8 mouse cellular contexts compared by ENCODE assay signal in the genomic region with DNA sequence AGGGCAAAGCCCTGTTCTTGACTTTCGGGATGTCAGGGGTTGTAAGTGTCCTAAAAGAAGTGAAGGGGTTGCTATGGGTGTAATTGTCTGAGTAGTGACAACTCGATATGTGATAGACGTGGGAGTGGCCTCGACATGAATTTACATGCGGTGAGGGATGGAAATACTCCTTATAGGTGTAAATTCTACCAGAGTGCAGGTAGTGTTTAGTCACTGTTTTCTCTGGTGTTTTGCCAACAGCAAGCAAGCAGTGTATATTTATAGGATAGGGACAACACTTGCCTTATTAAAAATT. TPM values are rescaled to one million over a fixed set of nuclear protein-coding genes. Genes with fewer than 3 reads are reported as not detected.
DNase-seq lines count a peak whose midpoint lies in the region; ATAC-seq and TF ChIP-seq lines count a peak whose summit lies in the region.

No protein-coding gene starts in this region.

- peaks cover 37% of the 10 kb centered on the region for H3K36me3 ChIP-seq in C2C12 (ENCODE audit: control insufficient read depth, insufficient read depth)
- peaks cover 18% of the 10 kb centered on the region for H3K36me3 ChIP-seq in liver, embryonic 11.5 days (ENCODE audit: control insufficient read depth, insufficient read depth, low read length)
- H3K36me3 ChIP-seq in stomach, embryonic 16.5 days (ENCODE audit: control insufficient read depth, insufficient read depth, low read length), result peaks cover 8% of the 10 kb centered on the region; the same call in 1 of the 2 replicates

- peak overlapping the region; percentile 84 for H3K4me2 ChIP-seq in liver, embryonic 11.5 days
- H3K4me2 ChIP-seq in stomach, embryonic 16.5 days (ENCODE audit: low read depth, low read length), result peak overlapping the region; percentile 92

- peak; percentile 60; the same call in 1 of the 2 replicates for ATAC-seq in erythroid progenitor cell, adult 5-6 weeks (replicated peaks; ENCODE audit: low FRiP score, poor library complexity, severe bottlenecking)
- ATAC-seq in liver, embryonic 11.5 days (replicated peaks; ENCODE audit: low FRiP score), result peak; percentile 58
- no peak for ATAC-seq in stomach, embryonic 16.5 days (ENCODE audit: insufficient read depth, low FRiP score)

- peaks cover 36% of the 10 kb centered on the region for H3K79me2 ChIP-seq in C2C12 (ENCODE audit: control insufficient read depth, insufficient read depth)

- no peak overlapping the region for H3K27ac ChIP-seq in cerebellum, adult 2 months (ENCODE audit: insufficient read depth, low read length)
- H3K27ac ChIP-seq in liver, embryonic 11.5 days (ENCODE audit: low read depth, low read length), result peak overlapping the region; percentile 74; the same call in 1 of the 2 replicates
- H3K27ac ChIP-seq in stomach, embryonic 16.5 days (ENCODE audit: low read length), result no peak overlapping the region

- H3ac ChIP-seq in C2C12 (ENCODE audit: control insufficient read depth, insufficient read length, low read depth), result peak overlapping the region; percentile 100

- no peaks in the 10 kb centered on the region for H3K4me1 ChIP-seq in cerebellum, adult 2 months (ENCODE audit: control insufficient read depth, insufficient read depth, low read length)
- H3K4me1 ChIP-seq in liver, embryonic 11.5 days (replicated peaks; ENCODE audit: control insufficient read depth, insufficient read depth, low read length), result peaks cover 8% of the 10 kb centered on the region
- peaks cover 9% of the 10 kb centered on the region for H3K4me1 ChIP-seq in stomach, embryonic 16.5 days (ENCODE audit: control insufficient read depth, insufficient read depth, low read length)

- peak overlapping the region; percentile 88 for H3K4me3 ChIP-seq in cerebellum, adult 2 months (replicated peaks; ENCODE audit: insufficient read depth, low read depth, low read length)
- H3K4me3 ChIP-seq in C2C12 (ENCODE audit: insufficient read depth, poor library complexity, severe bottlenecking), result peak overlapping the region; percentile 98
- peak overlapping the region; percentile 97 for H3K4me3 ChIP-seq in liver, embryonic 11.5 days (ENCODE audit: low read depth, low read length)
- peak overlapping the region; percentile 98 for H3K4me3 ChIP-seq in stomach, embryonic 16.5 days (replicated peaks; ENCODE audit: low read length)

- TF ChIP-seq CTCF in cerebellum, adult 2 months (IDR thresholded peaks at IDR 0.05; ENCODE audit: borderline replicate concordance, insufficient read depth, low read depth, low read length), result no peak
- TF ChIP-seq CTCF in C2C12 (IDR thresholded peaks at IDR 0.05; ENCODE audit: control insufficient read depth, insufficient read depth, insufficient read length), result no peak

- H3K9ac ChIP-seq in liver, embryonic 11.5 days (ENCODE audit: low read depth, low read length), result peak overlapping the region; percentile 86
- H3K9ac ChIP-seq in stomach, embryonic 16.5 days (ENCODE audit: low read length), result peak overlapping the region; percentile 94

- H3K27me3 ChIP-seq in cerebellum, adult 2 months (ENCODE audit: control insufficient read depth, insufficient read depth, low read length), result no peaks in the 10 kb centered on the region
- no peaks in the 10 kb centered on the region for H3K27me3 ChIP-seq in C2C12 (ENCODE audit: control insufficient read depth, insufficient read depth, insufficient read length)
- H3K27me3 ChIP-seq in liver, embryonic 11.5 days (replicated peaks; ENCODE audit: control insufficient read depth, insufficient read depth, low read length), result no peaks in the 10 kb centered on the region
- H3K27me3 ChIP-seq in stomach, embryonic 16.5 days (ENCODE audit: control insufficient read depth, insufficient read depth, low read length), result no peaks in the 10 kb centered on the region

- no peaks in the 10 kb centered on the region for H3K9me3 ChIP-seq in liver, embryonic 11.5 days (ENCODE audit: control insufficient read depth, low read length)
- H3K9me3 ChIP-seq in stomach, embryonic 16.5 days (replicated peaks; ENCODE audit: control insufficient read depth, low read length), result no peaks in the 10 kb centered on the region

- WGBS in cerebellum, adult 2 months, result under 1% methylated on average over 5 of the region's 5 CpGs
- 3% methylated on average over 5 of the region's 5 CpGs for WGBS in liver, embryonic 11.5 days
- under 1% methylated on average over 5 of the region's 5 CpGs for WGBS in stomach, embryonic 16.5 days

- DNase-seq in cerebellum, adult 2 months, result no peak
- no peak for DNase-seq in cerebellum, postnatal 14 days
- no peak for DNase-seq in liver, embryonic 11.5 days (ENCODE audit: low spot score)
- no peak for DNase-seq in urinary bladder, postnatal 4 days (ENCODE audit: low spot score in 2 of 2)
- DNase-seq in thymus, postnatal 14 days, result no peak

- no peak for TF ChIP-seq POLR2A in cerebellum, adult 2 months (IDR thresholded peaks at IDR 0.05; ENCODE audit: borderline replicate concordance, insufficient read depth, low read length)

- peaks cover 31% of the 10 kb centered on the region for H3K79me3 ChIP-seq in C2C12 (ENCODE audit: low read depth)

TF ChIP-seq in C2C12, 6 proteins besides CTCF, POLR2A, EP300 and RAD21:
- TF ChIP-seq MYOD1 (IDR thresholded peaks at IDR 0.05; ENCODE audit: control insufficient read depth, insufficient read length, low read depth) (no peak), MAX (IDR thresholded peaks at IDR 0.05) (no peak), USF1 (IDR thresholded peaks at IDR 0.05; ENCODE audit: low read depth) (no peak), CEBPB (IDR thresholded peaks at IDR 0.05; ENCODE audit: low read depth) (no peak), FOSL1 (IDR thresholded peaks at IDR 0.05; ENCODE audit: insufficient read depth, low read length, poor library complexity, severe bottlenecking) (no peak), MYOG (IDR thresholded peaks at IDR 0.05; ENCODE audit: control insufficient read depth, extremely low read depth, insufficient read length) (no peak)

RNA-seq across cellular contexts. Expression of gene Pwp1, which starts 43.1 kb away (rescaled TPM):
- polyA plus RNA-seq in cerebellum, adult 2 months (2012; rRNA removed), result 18.2 and 20.5 TPM in 2 replicates
- polyA plus RNA-seq in C2C12 (2012; fragmentation: generic; extraction: Trizol), result 37.7 TPM
- 9.6 and 24.5 TPM in 2 replicates for total RNA-seq in erythroid progenitor cell, adult 5-6 weeks (2015; ENCODE audit: low replicate concordance)
- 6.1 and 10.4 TPM in 2 replicates for total RNA-seq in erythroid progenitor cell, adult 5-6 weeks (2017; ENCODE audit: low replicate concordance)
- polyA plus RNA-seq in liver, embryonic 11.5 days (2014; fragmentation: Nextera tagmentation; extraction: Ambion mirVana), result 87.8 and 99.2 TPM in 2 replicates
- 61.5 and 62.0 TPM in 2 replicates for polyA plus RNA-seq in stomach, embryonic 16.5 days (2015; fragmentation: Nextera tagmentation; extraction: Ambion mirVana)

RNA-seq across cellular contexts. Expression of gene Prdm4, which starts 44.5 kb away (rescaled TPM):
- polyA plus RNA-seq in cerebellum, adult 2 months (2012; rRNA removed), result 27.8 and 29.4 TPM in 2 replicates
- polyA plus RNA-seq in C2C12 (2012; fragmentation: generic; extraction: Trizol), result 18.0 TPM
- 14.8 and 26.0 TPM in 2 replicates for total RNA-seq in erythroid progenitor cell, adult 5-6 weeks (2015; ENCODE audit: low replicate concordance)
- total RNA-seq in erythroid progenitor cell, adult 5-6 weeks (2017; ENCODE audit: low replicate concordance), result 22.2 and 37.8 TPM in 2 replicates
- polyA plus RNA-seq in liver, embryonic 11.5 days (2014; fragmentation: Nextera tagmentation; extraction: Ambion mirVana), result 16.4 and 17.9 TPM in 2 replicates
- 10.1 and 10.7 TPM in 2 replicates for polyA plus RNA-seq in stomach, embryonic 16.5 days (2015; fragmentation: Nextera tagmentation; extraction: Ambion mirVana)

RNA-seq across cellular contexts. Expression of gene Ascl4, which starts 55.1 kb away (rescaled TPM):
- polyA plus RNA-seq in cerebellum, adult 2 months (2012; rRNA removed), result 0.52 and 0.68 TPM in 2 replicates
- polyA plus RNA-seq in C2C12 (2012; fragmentation: generic; extraction: Trizol), result not detected
- total RNA-seq in erythroid progenitor cell, adult 5-6 weeks (2015; ENCODE audit: low replicate concordance), result not detected in 2 replicates
- not detected in 2 replicates for total RNA-seq in erythroid progenitor cell, adult 5-6 weeks (2017; ENCODE audit: low replicate concordance)
- polyA plus RNA-seq in liver, embryonic 11.5 days (2014; fragmentation: Nextera tagmentation; extraction: Ambion mirVana), result 0.17 TPM in 1 of 2 replicates, not detected in the other
- polyA plus RNA-seq in stomach, embryonic 16.5 days (2015; fragmentation: Nextera tagmentation; extraction: Ambion mirVana), result 0.36 and 0.37 TPM in 2 replicates
